Mouse (Mus musculus) embryonic facial prominence, embryonic 10.5 days (tissue): ENCODE measurements around the gene Snapc4. TPM values are rescaled to one million over a fixed set of nuclear protein-coding genes. Genes with fewer than 3 reads are reported as not detected.

ENCODE experiments used
- DNase-seq: peaks from one replicate; pipeline ENCODE4 v3.0.0-alpha.2; 2017; ENCODE audit warnings: low spot score
- H3K27ac ChIP-seq: fragments of 300-500 bp; sonication (generic); replicated peaks from 2 replicates; pipeline ENCODE4 v1.5.1; 2016; ENCODE audit warnings: mild to moderate bottlenecking
- H3K27me3 ChIP-seq: fragments of 300-500 bp; sonication (generic); replicated peaks from 2 replicates; pipeline ENCODE4 v1.6.1; 2016; ENCODE audit warnings: low read depth, mild to moderate bottlenecking; ENCODE audit not compliant: poor library complexity, severe bottlenecking
- H3K36me3 ChIP-seq: fragments of 300-500 bp; sonication (generic); replicated peaks from 2 replicates; pipeline ENCODE4 v1.6.1; 2016; ENCODE audit warnings: mild to moderate bottlenecking, moderate library complexity
- H3K4me1 ChIP-seq: fragments of 300-500 bp; sonication (generic); 2 replicates; pipeline ENCODE4 v1.6.1; 2016
- H3K4me3 ChIP-seq: fragments of 300-500 bp; sonication (generic); 2 replicates; pipeline ENCODE4 v1.5.1; 2016; ENCODE audit warnings: mild to moderate bottlenecking, moderate library complexity
- H3K9me3 ChIP-seq: fragments of 300-500 bp; sonication (generic); 2 replicates; pipeline ENCODE4 v1.6.1; 2016; ENCODE audit warnings: mild to moderate bottlenecking
- WGBS: fragments of 180-500 bp; shearing (Covaris S2); methylation state at CpG from one replicate; pipeline ENCODE4 v1.1.7; 2016; 5-methylcytosine and 5-hydroxymethylcytosine counted together
- polyA plus RNA-seq: library from polyadenylated mRNA; unstranded; fragments of >200 nt; fragmentation: Nextera tagmentation; extraction: Ambion mirVana; gene quantifications from 2 replicates; pipeline ENCODE4 v1.2.1, GENCODE M21; 2016

Gene Snapc4
- polyA plus RNA-seq, 1 experiment from 2014 or later, result 39.3 TPM

GRCm38 (mm10) chr2:26327852-26328251 is 52.6 kb downstream of the Snapc4 start:
- Histone ChIP-seq H3K27me3 (no peaks in the 10 kb centered on the region), H3K36me3 (peaks cover 97% of the 10 kb centered on the region), H3K9me3 (no peaks in the 10 kb centered on the region), H3K4me3 (no peak overlapping the region), H3K27ac (no peak overlapping the region), H3K4me1 (peaks cover 13% of the 10 kb centered on the region; the same call in 1 of the 2 replicates)
- DNase-seq, result no peak
- WGBS, result 87% methylated on average over 4 of the region's 4 CpGs

DNA sequence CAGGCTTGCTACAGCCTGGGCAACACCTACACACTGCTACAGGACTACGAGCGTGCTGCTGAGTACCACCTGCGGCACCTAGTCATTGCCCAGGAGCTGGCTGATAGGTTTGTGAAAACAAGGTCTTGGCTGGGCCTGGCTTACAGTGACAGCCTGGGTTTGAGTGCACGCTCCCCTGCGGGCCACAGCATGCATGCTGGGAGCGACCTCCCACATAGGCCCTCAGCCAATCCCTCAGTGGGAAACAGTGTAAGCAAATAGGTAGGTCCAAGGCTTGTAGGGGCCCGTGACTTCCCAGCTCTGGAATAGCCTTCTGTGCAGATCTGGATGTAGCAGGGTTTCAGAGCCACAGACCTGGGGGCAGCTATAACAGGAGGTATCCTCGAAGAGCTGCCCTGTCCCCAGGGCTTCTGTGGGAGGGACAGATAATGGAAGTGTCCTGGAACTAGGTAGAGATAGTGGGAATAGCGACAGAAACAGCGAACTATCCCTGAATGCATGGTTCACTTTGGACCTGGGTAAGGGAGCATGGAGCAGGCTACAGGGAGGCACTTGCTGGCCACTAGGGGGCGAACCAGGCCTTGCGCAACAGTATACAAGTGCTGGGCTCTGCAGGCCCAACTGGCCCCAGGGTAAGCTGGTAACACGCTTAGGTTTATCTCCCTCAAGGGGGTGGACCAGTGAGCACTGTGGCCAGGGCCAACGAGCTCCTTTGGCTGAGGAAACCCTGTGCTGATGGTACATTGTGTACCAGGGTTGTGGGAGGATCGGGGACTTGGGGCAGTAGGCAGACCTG is 54.9 kb downstream of the Snapc4 start:
- peak; percentile 77 for DNase-seq
- Histone ChIP-seq H3K9me3 (no peaks in the 10 kb centered on the region), H3K4me1 (peaks cover 18% of the 10 kb centered on the region), H3K27ac (no peak overlapping the region), H3K36me3 (peaks cover 96% of the 10 kb centered on the region), H3K4me3 (no peak overlapping the region), H3K27me3 (no peaks in the 10 kb centered on the region)
- WGBS, result 64% methylated on average over 15 of the region's 15 CpGs

GRCm38 (mm10) chr2:26324917-26325316 is 55.5 kb downstream of the Snapc4 start:
- Histone ChIP-seq H3K27ac (no peak overlapping the region), H3K36me3 (peaks cover 95% of the 10 kb centered on the region), H3K4me1 (peaks cover 15% of the 10 kb centered on the region), H3K4me3 (no peak overlapping the region), H3K9me3 (no peaks in the 10 kb centered on the region), H3K27me3 (no peaks in the 10 kb centered on the region)
- WGBS, result 86% methylated on average over 2 of the region's 2 CpGs
- no peak for DNase-seq

- Histone ChIP-seq H3K27me3 (no peaks in the 10 kb centered on the region), H3K9me3 (no peaks in the 10 kb centered on the region), H3K36me3 (peaks cover 97% of the 10 kb centered on the region), H3K4me1 (peaks cover 19% of the 10 kb centered on the region), H3K27ac (no peak overlapping the region), H3K4me3 (no peak overlapping the region; the same call in 1 of the 2 replicates)
- no peak for DNase-seq
- WGBS, result 92% methylated on average over 13 of the region's 13 CpGs
These were observed 56.7 kb downstream of the Snapc4 start for GRCm38 (mm10) chr2:26323589-26324325.

- Histone ChIP-seq H3K27ac (no peak overlapping the region), H3K36me3 (peaks cover 81% of the 10 kb centered on the region), H3K27me3 (no peaks in the 10 kb centered on the region), H3K4me1 (peaks cover 48% of the 10 kb centered on the region), H3K9me3 (no peaks in the 10 kb centered on the region), H3K4me3 (no peak overlapping the region)
- WGBS, result 91% methylated on average over 14 of the region's 14 CpGs
- DNase-seq, result no peak
These were observed 59.9 kb downstream of the Snapc4 start for GRCm38 (mm10) chr2:26320245-26321185.

DNA sequence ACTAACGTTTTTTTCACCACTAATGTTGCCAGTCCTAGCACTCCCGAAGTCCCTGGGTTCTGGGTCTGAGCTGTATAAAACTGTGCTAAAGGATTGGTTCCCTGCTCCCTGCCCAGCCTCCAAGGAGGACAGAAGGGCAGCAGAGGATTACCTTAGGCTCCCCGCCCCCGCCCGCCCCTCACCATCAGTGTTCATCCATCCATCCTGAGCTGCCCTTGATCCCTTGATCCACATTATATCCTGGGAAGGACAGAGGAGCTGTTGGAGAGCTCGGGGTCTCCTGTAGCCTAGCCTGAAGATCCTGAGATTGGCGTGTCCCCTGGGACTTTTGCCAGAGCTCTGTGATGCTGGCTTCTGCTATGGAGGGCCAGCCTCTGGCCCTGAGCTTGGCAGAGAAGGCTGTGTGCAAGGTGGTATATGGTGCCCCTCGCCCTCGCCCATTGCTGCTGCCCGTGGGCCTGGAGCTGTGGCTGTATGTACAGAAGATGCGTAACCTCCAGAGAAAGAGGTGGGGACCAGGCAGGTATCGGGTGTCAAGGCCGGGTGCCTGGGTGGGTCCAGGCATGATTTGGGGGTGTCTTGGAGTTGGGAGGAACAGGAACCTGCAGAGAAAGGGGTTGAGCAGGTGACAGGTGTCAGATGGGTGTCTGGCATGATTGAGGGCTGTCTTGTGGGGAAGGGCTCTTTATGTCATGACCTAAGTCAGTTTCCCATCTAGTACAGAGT is 60.8 kb downstream of the Snapc4 start:
- H3K4me1 ChIP-seq, result peaks cover 56% of the 10 kb centered on the region
- H3K9me3 ChIP-seq, result no peaks in the 10 kb centered on the region
- DNase-seq, result no peak
- H3K27me3 ChIP-seq, result no peaks in the 10 kb centered on the region
- 86% methylated on average over 13 of the region's 13 CpGs for WGBS
- H3K36me3 ChIP-seq, result peaks cover 72% of the 10 kb centered on the region
- H3K27ac ChIP-seq, result no peak overlapping the region
- no peak overlapping the region for H3K4me3 ChIP-seq

DNA sequence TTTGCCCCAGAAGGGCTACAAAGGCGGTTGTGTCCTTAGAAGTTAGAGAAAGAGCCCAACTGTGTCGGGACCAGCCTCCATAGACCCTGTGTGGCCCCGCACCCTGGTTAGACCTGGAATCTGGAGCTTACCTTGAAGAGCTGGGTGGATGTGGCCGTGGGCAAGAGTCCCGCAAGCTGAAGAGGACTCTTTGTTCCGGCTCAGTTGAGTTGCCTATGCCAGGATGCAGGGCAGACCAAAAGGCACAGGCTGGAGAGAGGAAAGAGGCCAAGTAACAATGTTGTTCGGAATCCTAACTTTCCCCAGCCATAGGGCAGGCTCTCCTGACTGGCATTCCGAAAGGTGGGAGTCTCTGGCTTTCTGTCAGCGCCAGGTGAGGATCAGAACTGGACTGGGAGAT is 61.3 kb downstream of the Snapc4 start:
- 0 out of 2 replicates have a peak overlapping the region, but pooled peaks have one; percentile 11 for H3K4me3 ChIP-seq
- WGBS, result 90% methylated on average over 9 of the region's 9 CpGs
- H3K4me1 ChIP-seq, result peaks cover 62% of the 10 kb centered on the region
- peaks cover 67% of the 10 kb centered on the region for H3K36me3 ChIP-seq
- DNase-seq, result no peak
- H3K27ac ChIP-seq, result no peak overlapping the region
- no peaks in the 10 kb centered on the region for H3K27me3 ChIP-seq
- H3K9me3 ChIP-seq, result no peaks in the 10 kb centered on the region

DNA sequence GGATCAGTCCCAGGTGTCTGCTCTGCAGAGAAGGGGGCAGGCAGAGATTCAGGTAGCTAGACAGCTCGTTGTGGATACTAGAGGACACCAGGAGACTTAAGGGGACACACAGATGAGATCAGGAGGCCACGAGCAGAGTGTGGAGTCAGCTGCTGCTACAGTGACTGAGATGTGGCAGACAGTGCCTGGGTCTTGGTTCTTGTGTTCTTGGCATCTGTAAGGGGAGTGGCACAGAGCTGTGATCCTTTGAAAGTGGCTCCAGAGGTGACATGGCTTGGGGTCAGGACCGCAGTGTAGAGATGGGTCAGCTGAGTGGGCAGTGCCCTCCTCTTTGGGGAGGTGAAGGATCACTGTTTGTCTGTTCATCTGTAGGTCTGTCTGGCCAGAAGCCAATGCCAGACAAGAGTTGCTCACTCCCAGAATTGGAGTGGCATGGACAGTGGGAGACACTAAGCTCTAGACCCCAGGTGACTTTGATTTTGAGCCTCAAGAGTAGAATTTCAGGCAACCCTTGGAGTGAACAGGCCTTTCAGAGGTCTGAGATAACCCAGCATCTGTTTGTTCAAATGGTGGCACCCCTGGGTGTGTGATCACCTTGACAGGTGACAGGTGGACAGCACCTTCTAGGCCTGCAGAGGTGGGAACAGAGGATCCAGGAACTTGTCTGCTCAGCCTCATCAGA is 62.3 kb downstream of the Snapc4 start:
- Histone ChIP-seq H3K4me3 (peak overlapping the region; percentile 91; the same call in 1 of the 2 replicates), H3K27me3 (no peaks in the 10 kb centered on the region), H3K36me3 (peaks cover 57% of the 10 kb centered on the region), H3K27ac (no peak overlapping the region), H3K9me3 (no peaks in the 10 kb centered on the region), H3K4me1 (peaks cover 70% of the 10 kb centered on the region)
- WGBS, result 94% methylated on average over 3 of the region's 3 CpGs
- DNase-seq, result no peak

DNA sequence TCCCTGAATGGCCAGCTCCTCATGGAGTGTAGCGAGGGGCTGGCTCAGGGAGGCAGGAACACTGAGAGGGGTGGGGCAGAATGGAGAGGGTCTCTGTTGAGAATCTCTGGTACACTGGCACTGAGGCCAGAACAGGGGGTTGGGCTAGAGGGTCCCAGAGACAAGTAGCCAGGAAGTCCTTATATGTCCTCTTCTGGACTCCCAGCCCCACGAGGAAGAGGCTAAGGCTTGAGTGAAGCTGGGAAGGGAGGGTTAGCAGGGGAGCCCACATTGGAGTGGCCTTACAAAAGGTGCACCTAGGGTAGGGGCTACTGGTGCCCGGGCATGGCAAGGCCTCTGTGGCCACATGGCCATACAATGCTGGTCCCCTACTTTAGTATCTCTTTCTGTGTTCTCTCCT is 63.1 kb downstream of the Snapc4 start:
- Histone ChIP-seq H3K36me3 (peaks cover 49% of the 10 kb centered on the region), H3K9me3 (no peaks in the 10 kb centered on the region), H3K27me3 (no peaks in the 10 kb centered on the region), H3K4me1 (peaks cover 73% of the 10 kb centered on the region), H3K4me3 (peak overlapping the region; percentile 91), H3K27ac (peak overlapping the region; percentile 97)
- DNase-seq, result no peak
- 73% methylated on average over 3 of the region's 3 CpGs for WGBS

DNA sequence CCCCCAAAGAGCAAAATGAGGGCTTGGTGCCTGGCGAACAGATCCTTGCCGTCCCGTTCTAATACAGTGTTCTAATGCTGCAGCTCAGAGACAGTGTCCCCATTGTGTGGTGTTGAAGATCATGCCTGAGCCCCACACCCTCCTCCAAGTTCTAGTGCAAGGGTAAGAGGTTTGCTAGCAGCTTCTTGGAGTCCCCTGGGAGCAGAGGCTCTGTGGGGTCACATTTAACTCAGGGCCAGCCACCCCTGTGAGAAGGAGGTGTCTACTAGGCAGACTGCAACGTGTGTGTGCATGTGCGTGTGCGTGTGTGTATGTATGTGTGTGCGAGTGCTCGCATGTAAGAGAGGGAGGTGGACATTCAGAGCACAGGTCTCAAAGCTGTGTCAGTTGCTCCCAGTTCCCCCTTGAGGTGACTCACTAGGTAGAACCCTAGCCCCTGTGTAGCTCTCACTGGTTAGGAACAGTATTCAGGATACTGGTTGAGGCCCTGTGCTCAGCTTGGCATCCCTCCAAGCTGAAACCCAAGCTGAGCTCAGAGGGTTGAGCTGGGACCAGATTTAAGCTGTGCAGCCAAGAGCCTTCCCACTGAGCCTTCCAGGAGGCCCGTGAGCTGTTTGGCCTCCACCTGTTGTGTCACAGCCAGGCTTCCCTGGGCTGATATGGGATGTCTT is 63.7 kb downstream of the Snapc4 start:
- Histone ChIP-seq H3K27me3 (no peaks in the 10 kb centered on the region), H3K36me3 (peaks cover 43% of the 10 kb centered on the region), H3K4me3 (peak overlapping the region; percentile 91), H3K27ac (peak overlapping the region; percentile 97), H3K4me1 (peaks cover 77% of the 10 kb centered on the region), H3K9me3 (no peaks in the 10 kb centered on the region)
- WGBS, result 73% methylated on average over 9 of the region's 9 CpGs
- DNase-seq, result no peak

DNA sequence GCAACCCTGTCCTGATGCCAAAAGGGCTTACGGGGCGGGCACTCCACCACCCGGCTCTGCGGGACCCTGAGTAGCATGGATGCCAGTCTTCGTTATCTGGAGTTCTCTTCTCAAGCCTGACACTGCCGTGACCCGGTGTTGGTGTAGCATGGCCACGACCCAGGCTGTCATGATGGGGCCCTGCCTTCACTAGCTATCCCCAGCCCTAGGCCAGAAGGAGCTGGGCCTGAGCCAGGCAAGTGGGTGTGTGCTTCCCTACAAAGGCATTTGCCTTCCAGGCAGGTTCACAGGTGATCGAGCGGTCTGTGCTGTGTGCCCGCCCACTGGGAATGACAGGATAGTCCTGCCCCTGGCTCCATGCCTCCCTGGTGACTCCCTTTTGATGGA is 64.5 kb downstream of the Snapc4 start:
- 1% methylated on average over 11 of the region's 11 CpGs for whole genome bisulfite sequencing

More for the DNA sequence above, 64.5 kb downstream of the Snapc4 start:
- H3K4me3 ChIP-seq, result peak overlapping the region; percentile 91
- H3K27ac ChIP-seq, result peak overlapping the region; percentile 97
- no peaks in the 10 kb centered on the region for H3K27me3 ChIP-seq
- peaks cover 76% of the 10 kb centered on the region for H3K4me1 ChIP-seq
- peaks cover 36% of the 10 kb centered on the region for H3K36me3 ChIP-seq
- no peaks in the 10 kb centered on the region for H3K9me3 ChIP-seq
- DNase-seq, result no peak
